Mouse (Mus musculus) neural tube, embryonic 14.5 days (tissue): ENCODE results near the gene Cyp51. TPM values are rescaled to one million over a fixed set of nuclear protein-coding genes. Genes with fewer than 3 reads are reported as not detected.
"Not testable (repeated sequence)": the region's sequence is repeated elsewhere in the genome, so short reads cannot be mapped to it uniquely, and the experiment has no call there.

Experiments used
- ATAC-seq: fragments of 200-750 bp; cut with Nextera tagmentation; 2 replicates; pipeline ENCODE4 v1.8.0; 2017; ENCODE audit warnings: low read depth, mild to moderate bottlenecking, moderate TSS enrichment, moderate library complexity
- H3K27ac ChIP-seq: fragments of 300-500 bp; sonication (generic); 2 replicates; pipeline ENCODE4 v1.5.1; 2014; ENCODE audit warnings: low read depth, mild to moderate bottlenecking, control low read depth, low read length, moderate library complexity, mixed read lengths
- H3K27me3 ChIP-seq: fragments of 300-500 bp; sonication (generic); 2 replicates; pipeline ENCODE4 v1.6.1; 2014; ENCODE audit warnings: low read length; ENCODE audit not compliant: control insufficient read depth, insufficient read depth
- H3K36me3 ChIP-seq: fragments of 300-500 bp; sonication (generic); 2 replicates; pipeline ENCODE4 v1.6.1; 2014; ENCODE audit warnings: low read length, mixed read lengths; ENCODE audit not compliant: control insufficient read depth, insufficient read depth
- H3K4me1 ChIP-seq: fragments of 300-500 bp; sonication (generic); 2 replicates; pipeline ENCODE4 v1.6.1; 2014; ENCODE audit warnings: low read length; ENCODE audit not compliant: control insufficient read depth, insufficient read depth
- H3K4me2 ChIP-seq: fragments of 300-500 bp; sonication (generic); 2 replicates; pipeline ENCODE4 v1.6.1; 2014; ENCODE audit warnings: mild to moderate bottlenecking, low read depth, low read length, control low read depth
- H3K4me3 ChIP-seq: fragments of 300-500 bp; sonication (generic); 2 replicates; pipeline ENCODE4 v1.5.1; 2014; ENCODE audit warnings: low read depth, low read length, control low read depth, mixed read lengths
- H3K9ac ChIP-seq: fragments of 300-500 bp; sonication (generic); replicated peaks from 2 replicates; pipeline ENCODE4 v1.6.1; 2014; ENCODE audit warnings: low read depth, mild to moderate bottlenecking, control low read depth, low read length, mixed read lengths
- H3K9me3 ChIP-seq: fragments of 300-500 bp; sonication (generic); 2 replicates; pipeline ENCODE4 v1.6.1; 2016; ENCODE audit warnings: low read length; ENCODE audit not compliant: control insufficient read depth
- WGBS: fragments of 180-500 bp; shearing (Covaris S2); extraction: QIAGEN DNeasy Blood & Tissue Kit; methylation state at CpG from one replicate; pipeline ENCODE4 v1.1.7; 2014; 5-methylcytosine and 5-hydroxymethylcytosine counted together
- polyA plus RNA-seq: library from polyadenylated mRNA; unstranded; fragments of >200 nt; fragmentation: Nextera tagmentation; extraction: Ambion mirVana; gene quantifications from 2 replicates; pipeline ENCODE4 v1.2.1, GENCODE M21; 2014

Cyp51 gene
- polyA plus RNA-seq: 160 and 177 TPM in 2 replicates

GRCm38 (mm10) chr5:4104341-4105040 lies at the start of gene Cyp51:
Gene Cyp51 (minus strand): TSS chr5:4104746.
- peak within 1 kb of the TSS; percentile 99 for H3K27ac ChIP-seq
- peaks cover 17% of the 10 kb centered on the region for H3K4me1 ChIP-seq
- peak; percentile 97 for ATAC-seq
- peak within 1 kb of the TSS; percentile 91 for H3K9ac ChIP-seq
- H3K9me3 ChIP-seq: no peaks in the 10 kb centered on the region
- peak within 1 kb of the TSS; percentile 72 for H3K4me3 ChIP-seq
- peaks cover 15% of the 10 kb centered on the region for H3K36me3 ChIP-seq
- no peaks in the 10 kb centered on the region for H3K27me3 ChIP-seq
- H3K4me2 ChIP-seq: peak within 1 kb of the TSS; percentile 71
- under 1% methylated on average over 56 of the region's 59 CpGs for WGBS

- Histone ChIP-seq H3K4me3 (no peak overlapping the region), H3K9me3 (no peaks in the 10 kb centered on the region), H3K27ac (no peak overlapping the region), H3K27me3 (no peaks in the 10 kb centered on the region), H3K4me2 (no peak overlapping the region), H3K36me3 (no peaks in the 10 kb centered on the region), H3K4me1 (no peaks in the 10 kb centered on the region), H3K9ac (no peak overlapping the region)
- 94% methylated on average over 5 of the region's 5 CpGs for WGBS
- ATAC-seq: no peak
These were observed 8.1 kb upstream of the Cyp51 start for GRCm38 (mm10) chr5:4112570-4113098.

GRCm38 (mm10) chr5:4107056-4107455 lies 2.5 kb upstream of the Cyp51 start:
- H3K36me3 ChIP-seq, H3K4me3 ChIP-seq, H3K27ac ChIP-seq, ATAC-seq, H3K9ac ChIP-seq, H3K27me3 ChIP-seq, H3K4me2 ChIP-seq, H3K9me3 ChIP-seq: not testable (repeated sequence)
- 54% methylated on average over 7 of the region's 7 CpGs for WGBS
- H3K4me1 ChIP-seq: peaks cover 17% of the 10 kb centered on the region

- 89% methylated on average over 2 of the region's 2 CpGs for WGBS
- no peak overlapping the region for H3K4me3 ChIP-seq
- ATAC-seq: no peak
- H3K4me2 ChIP-seq: no peak overlapping the region
- peaks cover 17% of the 10 kb centered on the region for H3K4me1 ChIP-seq
- H3K36me3 ChIP-seq: peaks cover 11% of the 10 kb centered on the region; the same call in 1 of the 2 replicates
- no peak overlapping the region for H3K9ac ChIP-seq
- no peaks in the 10 kb centered on the region for H3K9me3 ChIP-seq
- peak overlapping the region; percentile 99 for H3K27ac ChIP-seq
- H3K27me3 ChIP-seq: no peaks in the 10 kb centered on the region
These were observed 1.2 kb upstream of the Cyp51 start for GRCm38 (mm10) chr5:4105651-4106186.

GRCm38 (mm10) chr5:4103626-4104340 lies 763 bp downstream of the Cyp51 start:
- H3K27ac ChIP-seq: peak overlapping the region; percentile 99
- peak overlapping the region; percentile 71 for H3K4me2 ChIP-seq
- H3K9ac ChIP-seq: peak overlapping the region; percentile 91
- WGBS: 1% methylated on average over 41 of the region's 41 CpGs
- peaks cover 20% of the 10 kb centered on the region for H3K36me3 ChIP-seq
- peaks cover 17% of the 10 kb centered on the region for H3K4me1 ChIP-seq
- no peaks in the 10 kb centered on the region for H3K27me3 ChIP-seq
- peak overlapping the region; percentile 72 for H3K4me3 ChIP-seq
- no peaks in the 10 kb centered on the region for H3K9me3 ChIP-seq
- ATAC-seq: peak; percentile 73

GRCm38 (mm10) chr5:4101770-4102169 lies 2.8 kb downstream of the Cyp51 start:
- Histone ChIP-seq H3K4me3 (no peak overlapping the region), H3K27ac (no peak overlapping the region), H3K4me2 (no peak overlapping the region), H3K4me1 (peaks cover 17% of the 10 kb centered on the region), H3K9ac (no peak overlapping the region), H3K9me3 (no peaks in the 10 kb centered on the region), H3K27me3 (no peaks in the 10 kb centered on the region), H3K36me3 (peaks cover 20% of the 10 kb centered on the region)
- WGBS: 94% methylated on average over 2 of the region's 2 CpGs
- ATAC-seq: no peak

- no peak overlapping the region for H3K9ac ChIP-seq
- no peak overlapping the region for H3K4me2 ChIP-seq
- no peaks in the 10 kb centered on the region for H3K9me3 ChIP-seq
- peaks cover 20% of the 10 kb centered on the region for H3K36me3 ChIP-seq
- no peak for ATAC-seq
- no peak overlapping the region for H3K27ac ChIP-seq
- H3K27me3 ChIP-seq: no peaks in the 10 kb centered on the region
- H3K4me3 ChIP-seq: no peak overlapping the region
- over 99% methylated on average over 4 of the region's 4 CpGs for WGBS
- peaks cover 17% of the 10 kb centered on the region for H3K4me1 ChIP-seq
These were observed 3.5 kb downstream of the Cyp51 start for GRCm38 (mm10) chr5:4101031-4101430.

- H3K9ac ChIP-seq: no peak overlapping the region
- no peaks in the 10 kb centered on the region for H3K9me3 ChIP-seq
- 97% methylated on average over 5 of the region's 5 CpGs for WGBS
- no peak overlapping the region for H3K4me3 ChIP-seq
- no peak overlapping the region for H3K4me2 ChIP-seq
- no peaks in the 10 kb centered on the region for H3K4me1 ChIP-seq
- peaks cover 35% of the 10 kb centered on the region for H3K36me3 ChIP-seq
- no peak for ATAC-seq
- no peaks in the 10 kb centered on the region for H3K27me3 ChIP-seq
- no peak overlapping the region for H3K27ac ChIP-seq
These were observed 10.1 kb downstream of the Cyp51 start for GRCm38 (mm10) chr5:4094471-4094870.

- no peaks in the 10 kb centered on the region for H3K27me3 ChIP-seq
- no peak overlapping the region for H3K4me2 ChIP-seq
- H3K9me3 ChIP-seq: no peaks in the 10 kb centered on the region
- no peak overlapping the region for H3K9ac ChIP-seq
- ATAC-seq: no peak
- H3K4me3 ChIP-seq: no peak overlapping the region
- H3K4me1 ChIP-seq: no peaks in the 10 kb centered on the region
- H3K36me3 ChIP-seq: peaks cover 51% of the 10 kb centered on the region
- H3K27ac ChIP-seq: no peak overlapping the region
- WGBS: 81% methylated on average over 5 of the region's 5 CpGs
These were observed 16.4 kb downstream of the Cyp51 start for GRCm38 (mm10) chr5:4088190-4088589.
